Mouse (Mus musculus) urinary bladder, postnatal 10 days (tissue): ENCODE measurements around the gene Eno1.
"Not testable (repeated sequence)": the region's sequence is repeated elsewhere in the genome, so short reads cannot be mapped to it uniquely, and the experiment has no call there.

Experiments
- DNase-seq: peaks from one replicate; pipeline ENCODE4 v3.0.0; 2022; ENCODE audit warnings: low spot score

Eno1 gene

GRCm38 (mm10) chr4:150281018-150281761, 44.7 kb downstream of the Eno1 start, which contains the start of gene Rere:
Gene Rere, plus strand, starts transcription at chr4:150281646.
- peak; percentile 96 for DNase-seq

- DNase-seq = no peak
These were observed 45.5 kb downstream of the Eno1 start for GRCm38 (mm10) chr4:150281891-150282630.

- no peak for DNase-seq
These were observed 46.3 kb downstream of the Eno1 start for GRCm38 (mm10) chr4:150282631-150283334.

- no peak for DNase-seq
These were observed 46.8 kb downstream of the Eno1 start for GRCm38 (mm10) chr4:150283335-150283638.

GRCm38 (mm10) chr4:150283993-150284392, 47.5 kb downstream of the Eno1 start:
- DNase-seq = no peak

GRCm38 (mm10) chr4:150286980-150287379, 50.5 kb downstream of the Eno1 start:
- no peak for DNase-seq

- not testable (repeated sequence) for DNase-seq
These were observed 50.9 kb downstream of the Eno1 start for GRCm38 (mm10) chr4:150287463-150287862.

- DNase-seq = no peak
These were observed 55.4 kb downstream of the Eno1 start for GRCm38 (mm10) chr4:150291900-150292299.

- no peak for DNase-seq
These were observed 58.3 kb downstream of the Eno1 start for GRCm38 (mm10) chr4:150294870-150295269.

- DNase-seq = no peak
These were observed 59.4 kb downstream of the Eno1 start for GRCm38 (mm10) chr4:150295966-150296365.
